Mouse (Mus musculus): ENCODE results near the gene Bhlhb9. TPM values are rescaled to one million over a fixed set of nuclear protein-coding genes. Genes with fewer than 3 reads are reported as not detected.
"Not testable (repeated sequence)": the region's sequence is repeated elsewhere in the genome, so short reads cannot be mapped to it uniquely, and the experiment has no call there.

Gene Bhlhb9
- polyA plus RNA-seq (2016; fragmentation: Nextera tagmentation; extraction: Ambion mirVana), result 80.2 and 90.3 TPM in 2 replicates

DNA sequence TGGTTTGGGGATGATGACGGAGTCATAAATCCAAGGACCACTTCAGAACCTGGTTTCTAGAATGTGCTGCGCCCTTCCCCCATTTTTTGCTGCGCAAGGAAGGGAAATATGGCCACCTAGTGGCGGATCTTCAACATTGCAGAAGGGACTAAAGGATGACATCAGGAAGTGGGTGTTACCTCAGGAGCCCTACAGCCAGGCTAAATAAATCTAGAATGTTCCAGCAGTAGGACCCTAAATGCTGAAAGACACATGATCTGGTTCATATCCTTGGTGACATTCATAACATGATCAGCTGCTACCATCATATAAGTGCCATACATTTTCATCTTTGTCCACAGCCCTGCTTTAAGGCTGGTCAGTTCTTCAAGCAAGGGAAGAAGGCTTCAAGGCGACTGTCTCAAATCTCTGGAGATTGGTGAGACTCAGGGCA is at the start of gene Bhlhb9:
Gene Bhlhb9 (plus strand): TSS at position 383 of the 433 bp plus-strand sequence.
- WGBS, result 27% methylated on average over 5 of the region's 5 CpGs
- Histone ChIP-seq H3K4me3 (peak within 1 kb of the TSS; percentile 54), H3K36me3 (peaks cover 17% of the 10 kb centered on the region), H3K9ac (peak within 1 kb of the TSS; percentile 63), H3K4me2 (replicated peaks) (peak within 1 kb of the TSS; percentile 64)
- H3K9me3 ChIP-seq; ATAC-seq (ENCODE audit: low FRiP score, low read depth); H3K27ac ChIP-seq; H3K4me1 ChIP-seq; H3K27me3 ChIP-seq (replicated peaks): not testable (repeated sequence)

- H3K9me3 ChIP-seq, result no peaks in the 10 kb centered on the region
- no peak overlapping the region for H3K4me2 ChIP-seq (replicated peaks)
- 6% methylated on average over 2 of the region's 2 CpGs for WGBS
- H3K27me3 ChIP-seq (replicated peaks), result no peaks in the 10 kb centered on the region
- no peak overlapping the region for H3K4me3 ChIP-seq
- H3K36me3 ChIP-seq, result no peaks in the 10 kb centered on the region; the same call in 1 of the 2 replicates
- no peaks in the 10 kb centered on the region for H3K4me1 ChIP-seq
- no peak overlapping the region for H3K9ac ChIP-seq
- 0 out of 2 replicates have a peak, but pooled peaks have one; percentile 48 for ATAC-seq (ENCODE audit: low FRiP score, low read depth)
- H3K27ac ChIP-seq, result no peak overlapping the region
Observed at GRCm38 (mm10) chrX:135752832-135753231, 44.6 kb upstream of the Bhlhb9 start.

GRCm38 (mm10) chrX:135761707-135762106 is 35.7 kb upstream of the Bhlhb9 start:
- H3K9ac ChIP-seq, result no peak overlapping the region
- ATAC-seq (ENCODE audit: low FRiP score, low read depth), result no peak
- H3K4me3 ChIP-seq, result no peak overlapping the region
- no peaks in the 10 kb centered on the region for H3K9me3 ChIP-seq
- no peaks in the 10 kb centered on the region for H3K27me3 ChIP-seq (replicated peaks)
- no peak overlapping the region for H3K27ac ChIP-seq
- H3K36me3 ChIP-seq, result no peaks in the 10 kb centered on the region
- no peaks in the 10 kb centered on the region for H3K4me1 ChIP-seq
- no peak overlapping the region for H3K4me2 ChIP-seq (replicated peaks)

DNA sequence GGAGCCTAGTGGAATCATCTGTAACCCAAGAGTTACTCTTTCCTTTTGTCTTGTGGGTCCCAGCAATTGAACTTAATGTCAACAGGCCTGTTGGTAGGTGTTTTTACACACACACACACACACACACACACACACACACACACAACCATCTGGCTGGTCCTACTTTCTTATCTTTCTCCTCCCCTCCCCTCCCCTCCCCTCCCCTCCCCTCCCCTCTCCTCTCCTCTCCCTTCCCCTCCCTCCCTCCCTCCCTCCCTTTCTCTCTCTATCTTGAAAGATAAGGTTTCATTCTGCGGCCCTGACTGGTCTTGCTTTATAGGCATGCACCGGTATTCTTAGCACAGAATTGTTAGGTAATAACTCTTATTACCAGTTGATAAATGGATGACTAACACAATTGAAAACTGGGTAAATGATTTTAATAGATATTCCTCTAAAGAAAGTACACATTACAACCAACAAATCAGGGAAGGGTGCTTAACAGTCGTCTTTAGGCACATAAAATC is 29.3 kb upstream of the Bhlhb9 start:
- H3K4me3 ChIP-seq, result no peak overlapping the region
- no peaks in the 10 kb centered on the region for H3K36me3 ChIP-seq
- H3K27ac ChIP-seq, result no peak overlapping the region
- H3K27me3 ChIP-seq (replicated peaks), result no peaks in the 10 kb centered on the region
- H3K9me3 ChIP-seq, result no peaks in the 10 kb centered on the region
- no peak for ATAC-seq (ENCODE audit: low FRiP score, low read depth)
- no peak overlapping the region for H3K4me2 ChIP-seq (replicated peaks)
- no peaks in the 10 kb centered on the region for H3K4me1 ChIP-seq
- no peak overlapping the region for H3K9ac ChIP-seq
- WGBS, result 80% methylated on average over 3 of the region's 3 CpGs

DNA sequence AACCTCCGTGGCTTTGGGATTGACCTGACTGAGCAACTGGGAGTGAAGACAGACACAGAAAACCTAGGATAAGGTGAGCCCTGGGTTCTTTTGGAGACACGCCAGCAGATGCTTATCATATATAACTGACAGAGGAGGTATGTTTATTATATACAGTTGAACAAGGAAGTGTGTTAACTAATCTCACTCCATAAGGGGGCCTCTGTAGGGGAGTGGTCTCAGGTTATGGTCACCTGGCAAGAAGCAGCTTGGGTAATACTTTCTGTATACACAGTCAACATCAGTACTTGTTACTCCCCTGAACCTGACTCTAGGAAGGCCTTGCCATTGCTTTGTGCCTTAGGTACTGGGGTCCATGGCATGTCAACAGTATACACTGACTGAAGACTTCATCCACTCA is 28.8 kb upstream of the Bhlhb9 start:
- Histone ChIP-seq H3K36me3 (no peaks in the 10 kb centered on the region), H3K9me3 (no peaks in the 10 kb centered on the region), H3K27me3 (replicated peaks) (no peaks in the 10 kb centered on the region), H3K27ac (no peak overlapping the region), H3K4me3 (no peak overlapping the region), H3K9ac (no peak overlapping the region), H3K4me1 (no peaks in the 10 kb centered on the region), H3K4me2 (replicated peaks) (no peak overlapping the region)
- WGBS, result 84% methylated on average over 2 of the region's 2 CpGs
- ATAC-seq (ENCODE audit: low FRiP score, low read depth), result no peak

GRCm38 (mm10) chrX:135791536-135791935 is 5.9 kb upstream of the Bhlhb9 start:
- no peak for ATAC-seq (ENCODE audit: low FRiP score, low read depth)
- H3K27me3 ChIP-seq (replicated peaks), result no peaks in the 10 kb centered on the region
- no peaks in the 10 kb centered on the region for H3K36me3 ChIP-seq
- H3K4me1 ChIP-seq, result no peaks in the 10 kb centered on the region
- no peak overlapping the region for H3K27ac ChIP-seq
- no peak overlapping the region for H3K9ac ChIP-seq
- H3K4me2 ChIP-seq (replicated peaks), result no peak overlapping the region
- H3K9me3 ChIP-seq, result no peaks in the 10 kb centered on the region
- no peak overlapping the region for H3K4me3 ChIP-seq

DNA sequence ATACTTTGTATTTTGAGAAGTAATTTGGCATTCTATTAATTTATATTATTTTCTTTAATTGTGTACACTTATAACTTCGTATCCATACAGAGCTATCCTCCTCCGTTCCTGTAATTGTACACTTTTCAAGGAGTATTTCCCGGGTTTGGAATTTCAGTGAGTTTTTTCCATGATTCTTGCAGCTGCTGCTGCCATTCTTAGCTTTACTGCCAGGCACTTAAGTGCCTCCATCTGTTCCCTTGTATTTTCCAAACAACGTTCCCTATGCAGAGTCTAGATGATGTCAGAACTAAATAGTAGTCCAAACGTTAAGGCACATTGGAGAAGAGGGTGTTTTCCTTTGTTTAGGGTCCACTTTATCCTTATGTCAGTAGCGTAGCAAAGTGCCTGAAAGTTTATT is 5.1 kb upstream of the Bhlhb9 start:
- 71% methylated on average over 6 of the region's 6 CpGs for WGBS
- ATAC-seq (ENCODE audit: low FRiP score, low read depth), result no peak
- H3K4me3 ChIP-seq, result no peak overlapping the region
- H3K9me3 ChIP-seq, result no peaks in the 10 kb centered on the region
- H3K4me2 ChIP-seq (replicated peaks), result no peak overlapping the region
- H3K36me3 ChIP-seq, result no peaks in the 10 kb centered on the region
- H3K4me1 ChIP-seq, result no peaks in the 10 kb centered on the region
- no peak overlapping the region for H3K27ac ChIP-seq
- no peak overlapping the region for H3K9ac ChIP-seq
- no peaks in the 10 kb centered on the region for H3K27me3 ChIP-seq (replicated peaks)

DNA sequence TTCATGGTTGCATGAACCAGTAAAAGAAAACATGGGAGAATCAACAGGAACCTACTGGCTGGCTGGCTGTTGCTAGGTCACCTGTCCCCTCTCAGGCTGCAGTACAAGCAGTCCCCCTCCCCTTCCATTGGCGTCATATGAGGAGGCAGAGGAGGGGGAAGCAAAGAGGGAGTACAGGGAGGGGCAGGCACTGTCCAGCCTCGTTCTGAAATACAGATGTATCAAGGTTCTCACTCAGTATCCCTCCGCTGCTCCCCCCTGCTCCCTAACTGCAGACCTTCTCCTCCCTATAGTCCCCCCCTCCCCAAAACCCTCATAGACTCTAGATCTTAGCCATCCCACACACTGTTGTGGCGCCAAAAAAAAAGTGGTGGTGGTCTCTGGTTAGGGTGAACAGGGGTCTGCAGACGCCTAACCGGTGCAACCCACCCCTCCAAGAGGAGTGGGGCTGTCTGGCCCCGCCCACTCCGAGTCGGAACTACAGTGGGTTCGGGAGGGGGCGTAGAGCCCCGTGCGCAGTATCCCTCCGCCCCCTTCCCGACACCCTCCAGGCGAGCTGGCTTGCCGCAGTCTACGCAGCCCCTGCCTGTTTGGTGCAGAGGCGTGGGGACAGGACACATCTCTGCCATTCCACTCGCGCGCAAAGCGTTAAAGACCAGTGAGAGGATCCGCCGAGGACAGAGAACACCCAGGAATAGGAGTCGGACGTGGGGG is 1.6 kb upstream of the Bhlhb9 start:
- H3K4me2 ChIP-seq (replicated peaks), result peak overlapping the region; percentile 64
- not testable (repeated sequence) for H3K9me3 ChIP-seq; H3K27me3 ChIP-seq (replicated peaks); H3K4me1 ChIP-seq; H3K27ac ChIP-seq
- H3K36me3 ChIP-seq, result peaks cover 15% of the 10 kb centered on the region
- WGBS, result 15% methylated on average over 26 of the region's 27 CpGs
- H3K4me3 ChIP-seq, result peak overlapping the region; percentile 54
- peak overlapping the region; percentile 63 for H3K9ac ChIP-seq
- peak; percentile 93 for ATAC-seq (ENCODE audit: low FRiP score, low read depth)

GRCm38 (mm10) chrX:135796305-135797211 is 836 bp upstream of the Bhlhb9 start:
- not testable (repeated sequence) for H3K27ac ChIP-seq; H3K4me1 ChIP-seq; H3K27me3 ChIP-seq (replicated peaks); H3K9me3 ChIP-seq
- Histone ChIP-seq H3K4me2 (replicated peaks) (peak overlapping the region; percentile 64), H3K9ac (peak overlapping the region; percentile 63), H3K4me3 (peak overlapping the region; percentile 54), H3K36me3 (peaks cover 17% of the 10 kb centered on the region)
- WGBS, result 25% methylated on average over 24 of the region's 26 CpGs
- ATAC-seq (ENCODE audit: low FRiP score, low read depth), result peak; percentile 85

GRCm38 (mm10) chrX:135804149-135804548 is 6.8 kb downstream of the Bhlhb9 start:
- H3K9me3 ChIP-seq, result no peaks in the 10 kb centered on the region
- no peak overlapping the region for H3K4me3 ChIP-seq
- WGBS, result 93% methylated on average over 3 of the region's 3 CpGs
- no peak overlapping the region for H3K4me2 ChIP-seq (replicated peaks)
- no peaks in the 10 kb centered on the region for H3K27me3 ChIP-seq (replicated peaks)
- H3K27ac ChIP-seq, result no peak overlapping the region
- no peak overlapping the region for H3K9ac ChIP-seq
- H3K36me3 ChIP-seq, result peaks cover 13% of the 10 kb centered on the region
- no peaks in the 10 kb centered on the region for H3K4me1 ChIP-seq
- ATAC-seq (ENCODE audit: low FRiP score, low read depth), result no peak

DNA sequence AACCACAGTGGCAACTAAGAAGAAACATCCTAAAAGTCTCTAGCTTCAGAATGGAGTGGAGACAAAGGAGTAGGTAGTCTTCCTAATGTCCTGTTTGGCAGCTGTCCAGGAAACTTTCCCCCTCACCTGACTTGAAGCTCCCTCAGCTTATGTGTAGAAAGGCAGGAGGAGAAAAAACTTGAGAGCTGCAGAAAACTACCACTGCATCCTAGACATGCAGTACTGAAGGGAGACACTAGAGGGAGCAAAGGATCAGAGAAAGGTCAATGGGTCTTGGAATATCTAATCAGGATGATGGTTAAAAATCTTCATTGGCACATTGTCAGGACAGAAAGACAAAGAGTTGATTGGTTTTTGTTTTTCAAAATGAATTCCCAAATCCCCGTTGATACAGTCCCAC is 8.4 kb downstream of the Bhlhb9 start:
- no peak for ATAC-seq (ENCODE audit: low FRiP score, low read depth)
- Histone ChIP-seq H3K9me3 (no peaks in the 10 kb centered on the region), H3K4me3 (no peak overlapping the region), H3K27ac (no peak overlapping the region), H3K4me2 (replicated peaks) (no peak overlapping the region), H3K36me3 (0 out of 2 replicates have a peak, but pooled peaks cover 1% of the 10 kb centered on the region), H3K9ac (no peak overlapping the region), H3K27me3 (replicated peaks) (no peaks in the 10 kb centered on the region), H3K4me1 (no peaks in the 10 kb centered on the region)
- WGBS, result 25% methylated on average over 1 of the region's 1 CpGs

DNA sequence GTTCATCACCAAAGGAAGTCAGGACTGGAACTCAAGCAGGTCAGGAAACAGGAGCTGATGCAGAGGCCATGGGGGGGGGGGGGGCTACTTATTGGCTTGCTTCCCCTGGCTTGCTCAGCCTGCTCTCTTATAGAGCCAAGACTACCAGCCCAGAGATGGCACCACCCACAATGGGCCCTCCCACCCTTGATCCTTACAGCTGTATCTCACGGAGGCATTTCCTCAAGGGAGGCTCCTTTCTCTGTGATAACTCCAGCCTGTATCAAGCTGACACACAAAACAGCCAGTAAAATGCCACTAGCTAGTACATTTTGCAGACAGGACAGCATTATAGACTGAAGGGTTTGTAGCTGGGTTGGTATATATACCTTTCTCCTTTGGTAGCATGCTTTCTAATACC is 38.5 kb downstream of the Bhlhb9 start:
- not testable (repeated sequence) for H3K27ac ChIP-seq; H3K36me3 ChIP-seq; H3K9ac ChIP-seq; H3K4me2 ChIP-seq (replicated peaks); H3K27me3 ChIP-seq (replicated peaks); H3K4me3 ChIP-seq; H3K4me1 ChIP-seq; ATAC-seq (ENCODE audit: low FRiP score, low read depth); H3K9me3 ChIP-seq
- 45% methylated on average over 1 of the region's 1 CpGs for WGBS

Data from neural tube, embryonic 12.5 days (tissue).